Mouse (Mus musculus) lung, embryonic 14.5 days (tissue): ENCODE measurements around the gene Azgp1. TPM values are rescaled to one million over a fixed set of nuclear protein-coding genes. Genes with fewer than 3 reads are reported as not detected.
A peak's percentile ranks its signal among the peaks of the same experiment; 100 is the strongest.
"Not testable (repeated sequence)": the region's sequence is repeated elsewhere in the genome, so short reads cannot be mapped to it uniquely, and the experiment has no call there.

Experiments
- ATAC-seq: fragments of 200-750 bp; cut with Nextera tagmentation; 2 replicates; pipeline ENCODE4 v1.8.0; 2017; ENCODE audit warnings: mild to moderate bottlenecking, moderate TSS enrichment, moderate library complexity; ENCODE audit not compliant: insufficient read depth
- DNase-seq: peaks from one replicate; pipeline ENCODE4 v3.0.0-alpha.2; 2015
- H3K27ac ChIP-seq: fragments of 300-500 bp; sonication (generic); 2 replicates; pipeline ENCODE4 v1.5.1; 2014; ENCODE audit warnings: low read depth, mild to moderate bottlenecking, moderate library complexity
- H3K27me3 ChIP-seq: fragments of 300-500 bp; sonication (generic); 2 replicates; pipeline ENCODE4 v1.6.1; 2014; ENCODE audit warnings: low read length, control low read depth; ENCODE audit not compliant: insufficient read depth
- H3K36me3 ChIP-seq: fragments of 300-500 bp; sonication (generic); 2 replicates; pipeline ENCODE4 v1.6.1; 2014; ENCODE audit warnings: control low read depth; ENCODE audit not compliant: insufficient read depth
- H3K4me1 ChIP-seq: fragments of 300-500 bp; sonication (generic); 2 replicates; pipeline ENCODE4 v1.6.1; 2014; ENCODE audit warnings: antibody characterized with exemption, control low read depth; ENCODE audit not compliant: insufficient read depth
- H3K4me2 ChIP-seq: fragments of 300-500 bp; sonication (generic); 2 replicates; pipeline ENCODE4 v1.6.1; 2014; ENCODE audit warnings: mild to moderate bottlenecking
- H3K4me3 ChIP-seq: fragments of 300-500 bp; sonication (generic); 2 replicates; pipeline ENCODE4 v1.5.1; 2014; ENCODE audit warnings: low read depth, low read length
- H3K9ac ChIP-seq: fragments of 300-500 bp; sonication (generic); 2 replicates; pipeline ENCODE4 v1.6.1; 2014
- H3K9me3 ChIP-seq: fragments of 300-500 bp; sonication (generic); 2 replicates; pipeline ENCODE4 v1.6.1; 2016; ENCODE audit warnings: low read depth, low read length, control low read depth
- CTCF ChIP-seq: IDR thresholded peaks from 2 replicates; pipeline ENCODE4 v1.5.1; 2016; ENCODE audit warnings: antibody characterized with exemption, low read depth
- WGBS: fragments of 180-500 bp; shearing (Covaris S2); extraction: QIAGEN DNeasy Blood & Tissue Kit; methylation state at CpG from one replicate; pipeline ENCODE4 v1.1.7; 2014; 5-methylcytosine and 5-hydroxymethylcytosine counted together
- polyA plus RNA-seq: library from polyadenylated mRNA; unstranded; fragments of >200 nt; fragmentation: Nextera tagmentation; extraction: Ambion mirVana; gene quantifications from 2 replicates; pipeline ENCODE4 v1.2.1, GENCODE M21; 2014

Gene Azgp1
- not detected in 2 replicates for polyA plus RNA-seq

DNA sequence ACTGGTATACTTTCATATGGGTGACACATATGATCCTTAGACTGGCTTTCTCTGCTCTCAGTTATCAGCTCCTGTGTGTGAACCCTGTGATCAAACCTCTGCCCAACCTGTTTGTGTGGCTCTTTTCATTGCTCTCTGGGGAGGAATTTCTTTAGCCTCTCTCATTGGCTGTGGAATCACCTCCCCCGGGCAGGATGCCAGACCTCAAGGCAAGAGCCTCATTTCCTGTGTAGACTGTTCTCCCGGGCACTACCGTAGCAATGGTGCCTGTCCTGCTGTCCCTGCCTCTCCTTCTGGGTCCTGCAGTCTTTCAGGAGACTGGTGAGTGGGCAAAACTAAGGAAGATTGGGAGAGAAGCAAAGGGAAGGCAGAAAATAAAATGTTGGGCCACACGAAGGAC is at the start of gene Azgp1:
Gene Azgp1, plus strand, starts transcription at position 221 of the 400 bp plus-strand sequence.
- no peaks in the 10 kb centered on the region for H3K27me3 ChIP-seq
- 60% methylated on average over 4 of the region's 4 CpGs for WGBS
- no peaks in the 10 kb centered on the region for H3K4me1 ChIP-seq
- no peaks in the 10 kb centered on the region for H3K36me3 ChIP-seq
- no peak within 1 kb of the TSS for H3K4me2 ChIP-seq
- H3K27ac ChIP-seq: no peak within 1 kb of the TSS
- H3K9ac ChIP-seq: no peak within 1 kb of the TSS
- DNase-seq (peak; percentile 15), ATAC-seq (no peak)
- no peak for TF ChIP-seq CTCF
- H3K9me3 ChIP-seq: no peaks in the 10 kb centered on the region
- no peak within 1 kb of the TSS for H3K4me3 ChIP-seq

DNA sequence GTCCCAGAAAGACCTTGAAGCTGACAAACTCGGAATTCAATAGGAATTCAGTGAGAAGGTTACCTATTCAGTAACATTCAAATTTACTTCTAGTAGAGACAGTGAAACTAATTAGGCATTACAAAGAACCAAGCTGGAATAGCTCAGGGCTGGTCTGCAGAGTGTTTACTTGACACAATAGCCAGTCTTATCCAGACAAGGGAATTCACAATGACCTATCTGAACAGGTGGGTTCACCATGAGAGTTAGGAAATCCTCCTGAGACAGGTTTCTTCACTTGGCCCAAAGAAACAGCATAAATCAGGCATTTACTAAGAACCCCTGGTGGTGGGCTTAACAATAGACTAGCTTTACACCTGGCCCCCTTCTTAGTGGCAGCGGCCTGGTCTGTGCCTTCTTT is 47.4 kb upstream of the Azgp1 start:
- not testable (repeated sequence) for H3K9ac ChIP-seq, H3K36me3 ChIP-seq, ATAC-seq, H3K9me3 ChIP-seq, H3K4me2 ChIP-seq, H3K27ac ChIP-seq, DNase-seq, H3K27me3 ChIP-seq, H3K4me1 ChIP-seq, H3K4me3 ChIP-seq
- 65% methylated on average over 2 of the region's 2 CpGs for WGBS

DNA sequence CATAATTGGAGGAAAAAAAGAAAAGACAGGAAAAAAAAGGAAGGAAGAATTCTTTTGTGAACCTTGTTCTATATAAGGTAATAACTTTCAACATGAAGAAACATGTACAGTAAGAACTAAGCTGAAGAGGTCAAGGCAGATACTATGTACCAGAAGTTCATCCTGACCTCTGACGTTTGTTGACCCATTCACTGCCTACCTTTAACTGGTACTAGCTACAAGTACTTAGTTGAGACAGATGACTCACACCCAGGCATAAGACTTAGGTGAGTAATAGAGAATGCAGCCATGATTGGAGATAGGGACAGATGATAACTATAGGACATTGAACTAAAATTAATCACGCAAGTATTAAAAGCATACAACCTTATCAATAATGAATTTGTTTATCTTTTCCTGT is 44.8 kb upstream of the Azgp1 start:
- no peaks in the 10 kb centered on the region for H3K9me3 ChIP-seq
- WGBS: 84% methylated on average over 2 of the region's 2 CpGs
- no peaks in the 10 kb centered on the region for H3K4me1 ChIP-seq
- H3K27ac ChIP-seq: no peak overlapping the region
- no peak overlapping the region for H3K9ac ChIP-seq
- no peaks in the 10 kb centered on the region for H3K36me3 ChIP-seq
- no peaks in the 10 kb centered on the region for H3K27me3 ChIP-seq
- TF ChIP-seq CTCF: no peak
- H3K4me2 ChIP-seq: no peak overlapping the region
- H3K4me3 ChIP-seq: no peak overlapping the region
- ATAC-seq: no peak
- no peak for DNase-seq

DNA sequence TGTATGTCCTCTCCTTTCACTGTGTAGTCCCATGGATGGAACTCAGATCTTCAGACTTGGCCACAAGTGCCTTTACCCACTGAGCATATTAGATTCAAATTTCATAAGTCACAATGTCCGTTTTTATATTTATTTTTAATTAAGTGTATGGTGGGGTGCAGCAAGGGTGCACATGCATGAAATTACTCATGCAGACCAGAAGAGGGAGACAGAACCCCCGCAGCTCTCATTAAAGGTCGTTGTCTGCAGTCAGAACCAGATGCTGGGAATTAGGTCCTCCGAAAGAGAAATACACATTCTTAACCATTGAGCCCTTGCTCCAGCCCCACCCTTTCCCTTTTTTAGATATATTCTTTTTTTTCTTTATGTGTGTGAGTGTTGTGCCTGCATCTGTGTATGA is 44.1 kb upstream of the Azgp1 start:
- WGBS: 60% methylated on average over 4 of the region's 4 CpGs
- Histone ChIP-seq H3K4me1 (no peaks in the 10 kb centered on the region), H3K4me3 (no peak overlapping the region), H3K9me3 (no peaks in the 10 kb centered on the region), H3K4me2 (no peak overlapping the region), H3K27ac (no peak overlapping the region), H3K36me3 (no peaks in the 10 kb centered on the region), H3K9ac (no peak overlapping the region), H3K27me3 (no peaks in the 10 kb centered on the region)
- ATAC-seq (no peak), DNase-seq (no peak)
- TF ChIP-seq CTCF: 0 out of 2 replicates have a peak, but pooled peaks have one; percentile 32

DNA sequence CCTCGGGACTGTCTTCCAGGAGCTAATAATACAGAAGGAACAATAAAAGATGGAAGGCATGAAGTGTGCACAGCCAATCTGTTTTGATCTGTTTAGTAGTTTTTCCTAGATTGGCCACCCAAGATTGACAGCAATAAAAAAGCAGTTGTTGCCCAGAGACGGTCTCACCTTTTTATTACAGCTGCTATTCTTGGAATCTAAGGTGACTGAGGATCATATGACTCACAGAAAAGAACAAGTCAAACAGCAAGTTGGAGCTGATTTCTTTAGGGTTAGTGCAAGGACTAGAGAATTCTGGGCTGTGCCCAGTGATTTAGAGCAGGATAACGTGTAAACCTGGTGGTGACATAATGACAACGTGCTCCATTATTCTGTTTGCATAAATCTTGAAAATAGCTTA is 40.4 kb upstream of the Azgp1 start:
- Histone ChIP-seq H3K4me2 (no peak overlapping the region), H3K27ac (no peak overlapping the region), H3K9me3 (no peaks in the 10 kb centered on the region), H3K4me3 (no peak overlapping the region), H3K4me1 (no peaks in the 10 kb centered on the region), H3K9ac (no peak overlapping the region), H3K36me3 (no peaks in the 10 kb centered on the region), H3K27me3 (no peaks in the 10 kb centered on the region)
- 73% methylated on average over 4 of the region's 4 CpGs for WGBS
- ATAC-seq (no peak), DNase-seq (no peak)
- TF ChIP-seq CTCF: no peak

DNA sequence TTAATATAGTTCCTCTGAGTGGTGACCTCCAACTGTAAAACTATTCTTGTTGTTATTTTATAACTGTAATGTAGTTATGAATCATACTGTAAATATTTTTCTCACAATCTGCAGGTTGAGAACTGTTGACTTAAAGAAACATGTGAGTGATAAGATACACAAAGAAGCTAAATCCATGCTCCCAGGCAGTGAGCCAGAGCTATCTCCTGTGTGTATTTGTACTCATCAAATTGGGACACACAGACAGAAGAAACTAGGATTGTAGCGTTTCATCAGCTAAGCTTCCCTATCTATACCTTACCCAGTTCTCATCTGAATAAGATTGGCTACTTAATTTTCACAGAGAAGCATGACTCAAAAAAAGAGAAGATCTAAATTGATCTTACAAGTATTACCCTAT is 38.2 kb upstream of the Azgp1 start:
- 66% methylated on average over 1 of the region's 1 CpGs for WGBS
- no peak for TF ChIP-seq CTCF
- Histone ChIP-seq H3K4me1 (no peaks in the 10 kb centered on the region), H3K36me3 (no peaks in the 10 kb centered on the region), H3K27ac (no peak overlapping the region), H3K9me3 (no peaks in the 10 kb centered on the region), H3K4me2 (no peak overlapping the region), H3K9ac (no peak overlapping the region), H3K27me3 (no peaks in the 10 kb centered on the region), H3K4me3 (no peak overlapping the region)
- DNase-seq (no peak), ATAC-seq (no peak)

DNA sequence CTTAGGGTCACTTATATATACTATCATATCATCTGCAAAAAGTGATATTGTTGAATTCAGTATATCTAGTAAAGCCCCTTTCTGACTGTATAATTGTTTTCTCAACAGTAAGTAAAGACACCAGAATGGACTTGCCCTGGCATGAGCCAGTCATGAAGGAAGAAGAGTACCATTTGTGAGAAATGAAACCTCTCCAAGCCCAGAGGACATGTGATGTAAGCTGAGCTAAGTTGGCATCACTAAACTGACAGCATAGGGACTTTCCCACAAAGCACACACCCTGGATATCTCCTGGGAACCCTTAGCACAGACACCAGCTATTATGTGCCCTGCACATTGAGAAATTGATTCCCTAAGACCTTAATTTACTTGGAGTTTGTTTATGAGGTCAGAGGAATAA is 34.0 kb upstream of the Azgp1 start:
- Histone ChIP-seq H3K4me1 (no peaks in the 10 kb centered on the region), H3K9me3 (no peaks in the 10 kb centered on the region), H3K4me2 (no peak overlapping the region), H3K27ac (no peak overlapping the region), H3K27me3 (no peaks in the 10 kb centered on the region), H3K9ac (no peak overlapping the region), H3K4me3 (no peak overlapping the region), H3K36me3 (no peaks in the 10 kb centered on the region)
- ATAC-seq (no peak), DNase-seq (no peak)
- TF ChIP-seq CTCF: no peak

DNA sequence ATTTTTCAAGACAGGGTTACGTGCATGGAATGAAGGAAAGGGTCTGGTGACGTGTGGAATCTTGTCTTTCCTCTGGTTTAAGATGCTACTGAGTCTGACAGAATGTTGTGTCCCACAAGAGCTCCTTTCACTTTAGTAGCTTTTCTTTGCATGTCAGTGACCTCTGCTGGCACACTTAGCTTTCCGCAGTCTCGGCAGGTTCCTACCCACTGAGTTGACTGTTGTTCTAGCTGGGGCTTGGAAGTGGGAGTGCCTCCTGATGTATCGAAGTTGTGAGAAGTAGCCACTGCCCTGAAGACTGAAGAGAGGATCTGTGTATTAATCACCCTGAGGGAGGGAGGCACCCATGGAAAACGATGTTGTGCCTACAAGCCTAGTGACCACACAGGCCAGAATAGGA is 30.1 kb upstream of the Azgp1 start:
- Histone ChIP-seq H3K4me1 (no peaks in the 10 kb centered on the region), H3K36me3 (no peaks in the 10 kb centered on the region), H3K9ac (no peak overlapping the region), H3K27me3 (no peaks in the 10 kb centered on the region), H3K4me3 (no peak overlapping the region), H3K4me2 (no peak overlapping the region), H3K9me3 (no peaks in the 10 kb centered on the region), H3K27ac (no peak overlapping the region)
- 35% methylated on average over 6 of the region's 6 CpGs for WGBS
- ATAC-seq: no peak
- peak; percentile 30 for DNase-seq
- peak; percentile 32; the same call in 1 of the 2 replicates for TF ChIP-seq CTCF
